Mouse (Mus musculus) lung, postnatal 0 days (tissue): ENCODE measurements at regions not wholly inside any gene's neighbourhood (a gene's known extent, or its start where the extent isn't known, plus 50 kb on each side); places are given as distances from the start of the nearest gene placed in this dataset.

ENCODE experiments used
- ATAC-seq: fragments of 200-750 bp; cut with Nextera tagmentation; 2 replicates; pipeline ENCODE4 v1.8.0; 2017; ENCODE audit warnings: moderate library complexity
- DNase-seq: peaks from one replicate; pipeline ENCODE4 v3.0.0-alpha.2; 2016; ENCODE audit warnings: low spot score
- H3K27ac ChIP-seq: fragments of 300-500 bp; sonication (generic); 2 replicates; pipeline ENCODE4 v1.5.1; 2014; ENCODE audit warnings: antibody characterized with exemption, mild to moderate bottlenecking, low read length, mixed read lengths
- H3K27me3 ChIP-seq: fragments of 300-500 bp; sonication (generic); replicated peaks from 2 replicates; pipeline ENCODE4 v1.6.1; 2014; ENCODE audit warnings: low read length, mixed read lengths; ENCODE audit not compliant: insufficient read depth
- H3K36me3 ChIP-seq: fragments of 300-500 bp; sonication (generic); 2 replicates; pipeline ENCODE4 v1.6.1; 2014; ENCODE audit warnings: low read length, mixed read lengths; ENCODE audit not compliant: insufficient read depth
- H3K4me1 ChIP-seq: fragments of 300-500 bp; sonication (generic); 2 replicates; pipeline ENCODE4 v1.6.1; 2014; ENCODE audit warnings: antibody characterized with exemption, low read depth, low read length, mixed read lengths; ENCODE audit not compliant: insufficient read depth
- H3K4me2 ChIP-seq: fragments of 300-500 bp; sonication (generic); replicated peaks from 2 replicates; pipeline ENCODE4 v1.6.1; 2014; ENCODE audit warnings: low read depth, mild to moderate bottlenecking, low read length, moderate library complexity, mixed read lengths
- H3K4me3 ChIP-seq: fragments of 300-500 bp; sonication (generic); 2 replicates; pipeline ENCODE4 v1.5.1; 2014; ENCODE audit warnings: low read depth, low read length
- H3K9ac ChIP-seq: fragments of 300-500 bp; sonication (generic); replicated peaks from 2 replicates; pipeline ENCODE4 v1.6.1; 2014; ENCODE audit warnings: low read depth, mild to moderate bottlenecking
- H3K9me3 ChIP-seq: fragments of 300-500 bp; sonication (generic); 2 replicates; pipeline ENCODE4 v1.6.1; 2016; ENCODE audit warnings: low read length, mixed read lengths
- CTCF ChIP-seq: IDR thresholded peaks from 2 replicates; pipeline ENCODE4 v1.5.1; 2016; ENCODE audit warnings: antibody characterized with exemption, mild to moderate bottlenecking
- EP300 ChIP-seq: IDR thresholded peaks from 2 replicates; pipeline ENCODE4 v1.6.1; 2016; ENCODE audit warnings: antibody characterized with exemption, mild to moderate bottlenecking, control low read depth
- WGBS: fragments of 180-500 bp; shearing (Covaris S2); extraction: QIAGEN DNeasy Blood & Tissue Kit; methylation state at CpG from one replicate; pipeline ENCODE4 v1.1.7; 2014; 5-methylcytosine and 5-hydroxymethylcytosine counted together

GRCm38 (mm10) chr10:17332986-17333385 lies 390.0 kb upstream of the Cited2 start:
- 64% methylated on average over 3 of the region's 3 CpGs for WGBS

GRCm38 (mm10) chr10:17333676-17334075 lies 389.3 kb upstream of the Cited2 start:
- H3K36me3 ChIP-seq = no peaks in the 10 kb centered on the region
- H3K4me1 ChIP-seq = no peaks in the 10 kb centered on the region
- H3K27me3 ChIP-seq = no peaks in the 10 kb centered on the region
- H3K9me3 ChIP-seq = no peaks in the 10 kb centered on the region
- TF ChIP-seq EP300 = no peak
- TF ChIP-seq CTCF = no peak
- DNase-seq = no peak
- 22% methylated on average over 6 of the region's 6 CpGs for WGBS
- H3K9ac ChIP-seq = no peak overlapping the region
- no peak overlapping the region for H3K27ac ChIP-seq
- no peak overlapping the region for H3K4me3 ChIP-seq
- ATAC-seq = no peak
- H3K4me2 ChIP-seq = no peak overlapping the region

More at GRCm38 (mm10) chr10:17332986-17333385, 390.0 kb upstream of the Cited2 start:
- no peaks in the 10 kb centered on the region for H3K27me3 ChIP-seq
- DNase-seq (no peak), ATAC-seq (no peak)
- H3K4me2 ChIP-seq = no peak overlapping the region
- no peaks in the 10 kb centered on the region for H3K4me1 ChIP-seq
- no peaks in the 10 kb centered on the region for H3K36me3 ChIP-seq
- H3K4me3 ChIP-seq = no peak overlapping the region
- no peak overlapping the region for H3K27ac ChIP-seq
- TF ChIP-seq CTCF (no peak), EP300 (no peak)
- H3K9me3 ChIP-seq = no peaks in the 10 kb centered on the region
- no peak overlapping the region for H3K9ac ChIP-seq

DNA sequence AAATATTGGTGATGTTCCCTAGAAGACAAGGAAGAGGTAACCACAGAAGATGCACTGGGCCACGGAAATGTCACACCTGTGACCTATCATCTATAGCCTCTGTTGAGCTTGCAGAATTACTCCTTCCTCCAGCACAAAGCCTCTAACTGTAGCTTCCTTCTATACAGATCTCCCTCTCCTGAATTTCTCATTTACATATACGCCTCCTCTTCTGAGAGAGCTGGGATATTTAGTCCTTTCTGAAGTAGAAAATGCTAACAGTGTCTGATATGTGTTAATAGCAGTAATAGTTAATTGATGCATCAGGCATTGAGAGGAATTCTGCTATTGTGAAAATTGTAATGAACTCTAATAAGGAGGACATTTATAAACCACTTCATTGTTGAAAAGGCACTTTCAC lies 385.8 kb upstream of the Cited2 start:
- no peak for DNase-seq
- no peak for ATAC-seq
- TF ChIP-seq CTCF = no peak
- no peak for TF ChIP-seq EP300
- no peaks in the 10 kb centered on the region for H3K36me3 ChIP-seq
- H3K4me1 ChIP-seq = no peaks in the 10 kb centered on the region
- H3K4me3 ChIP-seq = no peak overlapping the region
- no peak overlapping the region for H3K9ac ChIP-seq
- 91% methylated on average over 2 of the region's 2 CpGs for WGBS
- no peaks in the 10 kb centered on the region for H3K27me3 ChIP-seq
- H3K27ac ChIP-seq = no peak overlapping the region
- no peaks in the 10 kb centered on the region for H3K9me3 ChIP-seq
- H3K4me2 ChIP-seq = no peak overlapping the region

- no peak overlapping the region for H3K4me3 ChIP-seq
- DNase-seq (no peak), ATAC-seq (no peak)
- H3K4me2 ChIP-seq = no peak overlapping the region
- no peaks in the 10 kb centered on the region for H3K36me3 ChIP-seq
- H3K27me3 ChIP-seq = no peaks in the 10 kb centered on the region
- H3K4me1 ChIP-seq = no peaks in the 10 kb centered on the region
- WGBS = 94% methylated on average over 1 of the region's 1 CpGs
- no peaks in the 10 kb centered on the region for H3K9me3 ChIP-seq
- H3K9ac ChIP-seq = no peak overlapping the region
- no peak for TF ChIP-seq CTCF
- TF ChIP-seq EP300 = no peak
- H3K27ac ChIP-seq = no peak overlapping the region
Observed at GRCm38 (mm10) chr10:17343829-17344228, 379.2 kb upstream of the Cited2 start.

GRCm38 (mm10) chr10:17352202-17352994 lies 370.6 kb upstream of the Cited2 start:
- Histone ChIP-seq H3K9me3 (no peaks in the 10 kb centered on the region), H3K36me3 (no peaks in the 10 kb centered on the region), H3K27me3 (no peaks in the 10 kb centered on the region), H3K4me1 (no peaks in the 10 kb centered on the region), H3K4me3 (no peak overlapping the region), H3K27ac (no peak overlapping the region), H3K9ac (no peak overlapping the region), H3K4me2 (no peak overlapping the region)
- TF ChIP-seq CTCF (no peak), EP300 (no peak)
- 90% methylated on average over 14 of the region's 14 CpGs for WGBS
- DNase-seq (no peak), ATAC-seq (no peak)

DNA sequence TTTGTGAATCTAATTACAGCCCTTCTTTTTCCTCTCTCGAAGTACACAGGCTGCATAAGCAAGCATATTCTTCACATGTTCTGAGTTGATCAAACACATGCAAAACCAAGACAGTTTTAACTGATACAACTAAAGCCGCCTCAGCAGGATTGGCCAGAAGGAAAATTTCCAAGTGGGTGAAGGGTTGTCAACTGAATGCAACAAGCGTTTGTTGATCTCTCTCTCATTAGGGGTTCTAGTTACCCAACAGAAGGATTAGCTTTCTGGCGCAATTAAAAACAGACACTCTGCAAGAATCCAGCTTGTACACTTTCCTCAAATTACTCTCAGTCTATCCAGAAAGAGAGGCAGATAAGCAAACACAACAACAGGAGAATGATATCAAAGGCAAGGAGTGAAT lies 367.5 kb upstream of the Cited2 start:
- DNase-seq = peak; percentile 62

More for the DNA sequence above, 367.5 kb upstream of the Cited2 start:
- TF ChIP-seq EP300 = no peak; the same call in 1 of the 2 replicates
- no peak overlapping the region for H3K4me2 ChIP-seq
- H3K9me3 ChIP-seq = no peaks in the 10 kb centered on the region
- H3K4me3 ChIP-seq = no peak overlapping the region
- H3K27ac ChIP-seq = no peak overlapping the region
- no peaks in the 10 kb centered on the region for H3K36me3 ChIP-seq
- H3K4me1 ChIP-seq = no peaks in the 10 kb centered on the region
- 52% methylated on average over 4 of the region's 4 CpGs for WGBS
- ATAC-seq = peak; percentile 49
- no peaks in the 10 kb centered on the region for H3K27me3 ChIP-seq
- no peak overlapping the region for H3K9ac ChIP-seq
